Mouse (Mus musculus) gastrocnemius, adult 2 months (tissue): ENCODE results near the gene Strn. TPM values are rescaled to one million over a fixed set of nuclear protein-coding genes. Genes with fewer than 3 reads are reported as not detected.

Experiments used
- DNase-seq: peaks from one replicate; pipeline ENCODE4 v3.0.0; 2022
- H3K27ac ChIP-seq: fragments of 200-600 bp; 2 replicates; pipeline ENCODE4 v1.8.1; 2022; ENCODE audit warnings: mild to moderate bottlenecking
- H3K4me3 ChIP-seq: fragments of 200-600 bp; 2 replicates; pipeline ENCODE4 v1.8.1; 2022; ENCODE audit warnings: mild to moderate bottlenecking, moderate library complexity
- CTCF ChIP-seq: fragments of 200-600 bp; IDR thresholded peaks from 2 replicates; pipeline ENCODE4 v1.8.1; 2022; ENCODE audit warnings: antibody characterized with exemption, mild to moderate bottlenecking, moderate library complexity
- intact Hi-C: fragments of 180-260 bp; cut with DNase I; formaldehyde crosslinking; loops from one replicate; pipeline ENCODE4 v1.15.1; 2025
- total RNA-seq, 2 experiments: library from RNA; stranded (reverse); gene quantifications; 2 replicates each; pipeline ENCODE4 v1.2.3; 2021

The Strn gene
- total RNA-seq, 2 experiments from 2014 or later: 5.4 to 7.1 TPM

GRCm38 (mm10) chr17:78637140-78637539, 99.9 kb downstream of the Strn start:
- Histone ChIP-seq H3K4me3 (no peak overlapping the region), H3K27ac (no peak overlapping the region)
- no peak for TF ChIP-seq CTCF
- DNase-seq: no peak
- intact Hi-C loops: no loop called here

GRCm38 (mm10) chr17:78635616-78636015, 101.4 kb downstream of the Strn start:
- intact Hi-C loops: no loop called here
- DNase-seq: no peak
- no peak for TF ChIP-seq CTCF
- Histone ChIP-seq H3K27ac (no peak overlapping the region), H3K4me3 (no peak overlapping the region)

DNA sequence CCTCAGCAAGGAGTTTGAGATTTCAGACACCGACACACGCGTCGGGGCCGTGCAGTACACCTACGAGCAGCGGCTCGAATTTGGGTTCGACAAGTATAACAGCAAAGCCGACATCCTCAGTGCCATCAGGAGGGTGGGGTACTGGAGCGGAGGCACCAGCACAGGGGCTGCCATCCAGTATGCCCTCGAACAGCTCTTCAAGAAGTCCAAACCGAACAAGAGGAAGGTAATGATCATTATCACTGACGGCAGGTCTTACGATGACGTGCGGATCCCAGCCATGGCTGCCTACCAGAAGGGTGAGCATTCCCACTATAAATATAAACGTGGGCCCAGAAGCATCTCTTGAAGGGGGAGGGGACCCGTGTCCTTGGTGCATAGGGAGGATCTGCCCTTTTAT, 112.1 kb downstream of the Strn start:
- Histone ChIP-seq H3K4me3 (no peak overlapping the region), H3K27ac (no peak overlapping the region)
- TF ChIP-seq CTCF: no peak
- intact Hi-C loops: no loop called here
- DNase-seq: no peak

GRCm38 (mm10) chr17:78621863-78622262, 115.1 kb downstream of the Strn start:
- no peak overlapping the region for H3K27ac ChIP-seq
- no peak overlapping the region for H3K4me3 ChIP-seq
- intact Hi-C loops: no loop called here
- TF ChIP-seq CTCF: no peak
- DNase-seq: no peak

GRCm38 (mm10) chr17:78620740-78621139, 116.3 kb downstream of the Strn start:
- intact Hi-C loops: no loop called here
- Histone ChIP-seq H3K27ac (no peak overlapping the region), H3K4me3 (no peak overlapping the region)
- DNase-seq: no peak
- no peak for TF ChIP-seq CTCF

- intact Hi-C loops: no loop called here
- no peak overlapping the region for H3K27ac ChIP-seq
- TF ChIP-seq CTCF: no peak
- H3K4me3 ChIP-seq: no peak overlapping the region
- DNase-seq: no peak
Observed at GRCm38 (mm10) chr17:78619981-78620380, 117.0 kb downstream of the Strn start.

GRCm38 (mm10) chr17:78618164-78618693, 118.8 kb downstream of the Strn start:
- intact Hi-C loops: no loop called here
- Histone ChIP-seq H3K4me3 (no peak overlapping the region), H3K27ac (no peak overlapping the region)
- TF ChIP-seq CTCF: no peak
- no peak for DNase-seq

- intact Hi-C loops: no loop called here
- no peak overlapping the region for H3K4me3 ChIP-seq
- DNase-seq: no peak
- no peak overlapping the region for H3K27ac ChIP-seq
- TF ChIP-seq CTCF: no peak
Observed at GRCm38 (mm10) chr17:78615096-78615495, 121.9 kb downstream of the Strn start.

GRCm38 (mm10) chr17:78614481-78614880, 122.5 kb downstream of the Strn start:
- Histone ChIP-seq H3K4me3 (no peak overlapping the region), H3K27ac (no peak overlapping the region)
- intact Hi-C loops: no loop called here
- no peak for TF ChIP-seq CTCF
- no peak for DNase-seq

DNA sequence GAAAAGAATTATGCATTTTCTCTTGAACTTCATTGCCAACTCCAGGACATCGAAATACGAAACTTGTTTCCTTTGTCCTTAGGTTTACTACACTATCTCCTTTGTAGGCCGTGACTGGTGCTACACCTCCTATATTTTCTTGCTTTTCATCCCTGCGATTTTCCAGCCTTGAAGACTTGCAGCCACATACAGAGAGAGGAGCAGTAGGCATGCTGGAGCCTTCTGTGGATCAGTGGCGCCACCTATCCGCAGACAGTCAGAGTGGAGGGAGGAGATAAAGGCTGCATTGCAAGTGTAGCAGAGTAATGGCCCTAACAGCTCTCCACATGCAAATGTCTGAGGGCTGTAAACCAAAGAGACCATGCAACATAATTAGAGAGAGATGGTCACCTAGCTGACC, 125.9 kb downstream of the Strn start:
- DNase-seq: no peak
- no peak overlapping the region for H3K27ac ChIP-seq
- intact Hi-C loops: no loop called here
- no peak overlapping the region for H3K4me3 ChIP-seq
- peak; percentile 28; the same call in 1 of the 2 replicates for TF ChIP-seq CTCF

GRCm38 (mm10) chr17:78609191-78609855, 127.7 kb downstream of the Strn start:
- no peak overlapping the region for H3K27ac ChIP-seq
- no peak overlapping the region for H3K4me3 ChIP-seq
- DNase-seq: no peak
- TF ChIP-seq CTCF: no peak
- intact Hi-C loops: no loop called here

- H3K27ac ChIP-seq: no peak overlapping the region
- intact Hi-C loops: no loop called here
- no peak overlapping the region for H3K4me3 ChIP-seq
- TF ChIP-seq CTCF: no peak
- DNase-seq: no peak
Observed at GRCm38 (mm10) chr17:78608716-78609115, 128.3 kb downstream of the Strn start.

DNA sequence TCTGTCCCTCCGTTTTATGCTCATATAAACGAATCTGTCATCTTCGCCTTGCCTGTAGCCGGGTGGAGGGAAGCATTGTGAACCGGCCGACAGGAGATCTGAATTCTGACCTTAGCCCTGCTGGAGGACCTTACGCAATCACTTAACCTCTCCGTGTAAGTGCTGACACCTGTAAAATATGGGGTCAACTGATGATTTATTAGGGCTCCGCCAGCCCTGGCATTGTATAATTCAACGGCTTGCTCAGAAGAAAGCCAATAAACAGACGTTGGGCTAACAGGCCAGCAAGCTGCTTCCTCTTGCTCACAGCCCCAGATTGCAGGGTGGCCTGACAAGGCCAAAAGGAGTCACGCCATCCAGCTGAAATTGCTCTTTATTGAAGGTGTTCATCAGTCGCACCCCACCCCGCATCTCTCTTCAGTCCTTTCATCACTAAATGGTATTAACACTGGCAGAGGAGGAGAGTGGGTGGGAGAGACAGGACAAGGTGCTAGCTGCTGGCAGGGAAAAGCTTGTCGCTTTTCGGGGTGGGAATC, 128.8 kb downstream of the Strn start:
- no peak for TF ChIP-seq CTCF
- intact Hi-C loops: no loop called here
- Histone ChIP-seq H3K4me3 (no peak overlapping the region), H3K27ac (no peak overlapping the region)
- no peak for DNase-seq

- Histone ChIP-seq H3K27ac (no peak overlapping the region), H3K4me3 (no peak overlapping the region)
- intact Hi-C loops: no loop called here
- peak; percentile 87 for TF ChIP-seq CTCF
- peak; percentile 53 for DNase-seq
Observed at GRCm38 (mm10) chr17:78604431-78604830, 132.6 kb downstream of the Strn start.
